Mouse (Mus musculus): ENCODE data around the gene Grk2. TPM values are rescaled to one million over a fixed set of nuclear protein-coding genes. Genes with fewer than 3 reads are reported as not detected.

Grk2 gene
- polyA plus RNA-seq, 1 experiment from 2014 or later: 26.8 TPM

DNA sequence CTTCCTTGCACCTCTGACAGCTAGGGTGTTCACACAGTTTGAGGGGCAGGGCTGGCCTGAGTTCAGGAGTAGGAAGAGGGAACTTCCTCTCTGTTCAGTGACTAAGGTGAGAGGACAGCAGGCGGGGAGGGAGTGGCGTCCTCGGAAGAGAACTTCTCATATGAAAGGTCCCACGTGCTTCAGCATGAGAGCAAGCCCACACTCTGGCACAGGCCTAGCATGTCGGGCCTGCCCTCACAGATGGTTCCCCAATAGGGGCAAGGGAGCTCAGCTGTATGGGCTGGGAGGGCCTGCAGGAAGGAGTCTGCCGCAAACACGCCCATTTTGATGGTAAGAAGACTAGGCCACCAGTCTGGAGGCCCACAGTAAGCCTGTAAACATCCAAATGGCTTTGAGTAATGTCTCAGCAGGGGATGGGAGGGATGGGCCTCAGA is 5.7 kb downstream of the Grk2 start:
- Histone ChIP-seq H3K9me3 (replicated peaks; ENCODE audit: control insufficient read depth, low read length, poor library complexity, severe bottlenecking) (no peaks in the 10 kb centered on the region), H3K4me3 (ENCODE audit: low read depth, low read length) (no peak overlapping the region), H3K4me2 (ENCODE audit: low read length) (no peak overlapping the region), H3K4me1 (ENCODE audit: control insufficient read depth, insufficient read depth, low read length) (peaks cover 49% of the 10 kb centered on the region), H3K36me3 (ENCODE audit: control insufficient read depth, insufficient read depth, low read length) (no peaks in the 10 kb centered on the region), H3K27me3 (ENCODE audit: control insufficient read depth, insufficient read depth, low read depth, low read length) (no peaks in the 10 kb centered on the region), H3K9ac (ENCODE audit: low read depth, low read length) (0 out of 2 replicates have a peak overlapping the region, but pooled peaks have one; percentile 20), H3K27ac (ENCODE audit: low read length) (no peak overlapping the region)
- WGBS: 43% methylated on average over 7 of the region's 7 CpGs
- ATAC-seq: no peak

DNA sequence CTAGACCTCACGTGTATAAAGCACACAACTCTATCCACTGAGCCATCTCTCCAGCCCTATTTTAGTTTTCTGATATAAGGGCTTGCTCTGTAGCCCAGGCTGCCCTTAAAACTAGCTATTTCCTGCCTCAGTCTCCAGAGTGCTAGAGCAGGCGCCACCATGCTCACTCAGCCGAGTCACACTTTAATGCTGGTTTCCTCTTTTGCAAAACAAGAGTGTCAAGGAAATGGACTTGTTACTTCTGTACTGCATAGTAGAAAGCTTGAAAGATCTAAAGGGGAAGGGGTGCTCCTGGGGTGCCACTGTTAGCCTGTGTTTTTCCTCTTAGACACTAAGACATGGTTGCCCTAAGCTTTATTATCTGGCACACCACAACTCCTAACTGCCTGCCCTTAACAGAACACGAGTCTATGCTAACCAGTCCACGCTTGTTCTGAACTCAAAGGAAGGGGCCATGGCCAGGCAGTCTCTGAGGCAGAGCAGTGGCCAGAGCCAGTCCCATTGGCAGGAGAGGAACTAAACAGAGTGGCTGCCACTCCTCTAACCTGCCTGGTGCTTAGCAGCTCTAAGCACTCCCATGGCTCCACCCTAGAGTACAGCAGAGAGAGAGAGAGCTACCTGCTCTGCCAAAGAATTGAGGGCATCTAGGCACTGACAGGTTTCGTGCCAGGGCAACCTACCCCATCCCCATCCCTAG is 6.3 kb downstream of the Grk2 start:
- H3K27me3 ChIP-seq (ENCODE audit: control insufficient read depth, insufficient read depth, low read depth, low read length): no peaks in the 10 kb centered on the region
- H3K36me3 ChIP-seq (ENCODE audit: control insufficient read depth, insufficient read depth, low read length): no peaks in the 10 kb centered on the region
- H3K9me3 ChIP-seq (replicated peaks; ENCODE audit: control insufficient read depth, low read length, poor library complexity, severe bottlenecking): no peaks in the 10 kb centered on the region
- H3K4me3 ChIP-seq (ENCODE audit: low read depth, low read length): no peak overlapping the region
- no peak overlapping the region for H3K9ac ChIP-seq (ENCODE audit: low read depth, low read length)
- H3K27ac ChIP-seq (ENCODE audit: low read length): no peak overlapping the region
- 85% methylated on average over 6 of the region's 6 CpGs for WGBS
- no peak for ATAC-seq
- peaks cover 43% of the 10 kb centered on the region for H3K4me1 ChIP-seq (ENCODE audit: control insufficient read depth, insufficient read depth, low read length)
- H3K4me2 ChIP-seq (ENCODE audit: low read length): no peak overlapping the region

DNA sequence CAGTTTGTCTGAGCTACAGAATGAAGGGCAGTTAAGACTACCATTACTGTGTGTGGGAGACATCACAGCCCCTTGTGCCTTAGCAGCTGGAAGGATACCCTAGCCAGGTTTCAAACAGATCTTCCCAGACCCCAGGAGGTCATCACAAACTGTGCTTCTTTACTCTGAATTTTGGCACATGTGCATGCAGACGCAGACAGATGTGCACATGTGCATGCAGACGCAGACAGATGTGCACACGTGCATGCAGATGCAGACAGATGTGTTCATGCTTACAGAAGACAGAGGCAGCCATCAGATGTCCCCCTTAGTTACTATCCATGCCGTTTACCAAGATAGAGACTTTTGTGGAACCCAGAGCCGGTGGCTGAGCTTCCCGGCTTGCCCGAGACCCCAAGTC is 6.9 kb downstream of the Grk2 start:
- no peak for ATAC-seq
- WGBS: 91% methylated on average over 7 of the region's 7 CpGs
- Histone ChIP-seq H3K9ac (ENCODE audit: low read depth, low read length) (no peak overlapping the region), H3K4me1 (ENCODE audit: control insufficient read depth, insufficient read depth, low read length) (peaks cover 37% of the 10 kb centered on the region), H3K27me3 (ENCODE audit: control insufficient read depth, insufficient read depth, low read depth, low read length) (no peaks in the 10 kb centered on the region), H3K4me3 (ENCODE audit: low read depth, low read length) (no peak overlapping the region), H3K9me3 (replicated peaks; ENCODE audit: control insufficient read depth, low read length, poor library complexity, severe bottlenecking) (no peaks in the 10 kb centered on the region), H3K36me3 (ENCODE audit: control insufficient read depth, insufficient read depth, low read length) (no peaks in the 10 kb centered on the region), H3K4me2 (ENCODE audit: low read length) (no peak overlapping the region), H3K27ac (ENCODE audit: low read length) (no peak overlapping the region)

DNA sequence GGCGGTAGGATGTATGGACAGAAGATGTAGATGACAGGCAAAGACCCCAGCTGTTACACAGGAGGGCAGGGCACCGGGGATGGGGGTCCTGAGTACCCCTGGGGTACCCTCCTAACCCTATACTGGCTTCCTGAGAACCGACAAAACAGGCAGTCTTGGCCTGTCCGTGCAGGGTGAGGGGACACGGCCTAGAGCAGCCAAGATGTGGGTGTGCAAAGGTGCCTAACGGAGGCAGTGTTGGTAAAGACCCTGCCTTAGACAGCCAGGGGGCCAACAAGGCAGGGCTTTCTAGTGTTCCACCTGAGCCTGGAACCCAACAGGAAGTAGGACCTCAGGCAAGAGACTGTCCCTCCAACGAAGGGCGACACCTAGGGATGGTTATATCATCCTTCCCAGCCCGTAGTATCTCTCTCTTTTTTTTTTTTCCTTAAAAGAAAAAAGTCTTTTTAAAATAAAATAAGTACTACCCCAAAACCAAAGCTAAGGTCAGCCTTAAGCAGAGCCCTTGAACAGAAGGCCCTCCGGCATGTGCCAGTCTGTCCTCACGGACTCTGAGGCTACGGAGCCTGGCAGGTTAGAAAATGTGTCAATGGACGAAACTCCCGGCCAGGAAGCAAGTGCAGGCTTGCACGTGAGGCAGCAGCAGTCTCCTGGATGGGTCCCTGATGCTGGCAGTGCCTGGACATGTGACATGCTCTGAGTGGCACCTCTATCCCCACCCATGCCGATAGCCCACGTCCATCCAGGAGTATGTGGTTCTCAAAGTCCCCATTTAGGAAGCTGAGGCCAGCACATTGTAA is 7.5 kb downstream of the Grk2 start:
- no peak for ATAC-seq
- Histone ChIP-seq H3K4me3 (ENCODE audit: low read depth, low read length) (no peak overlapping the region), H3K4me1 (ENCODE audit: control insufficient read depth, insufficient read depth, low read length) (peaks cover 31% of the 10 kb centered on the region), H3K36me3 (ENCODE audit: control insufficient read depth, insufficient read depth, low read length) (no peaks in the 10 kb centered on the region), H3K4me2 (ENCODE audit: low read length) (no peak overlapping the region), H3K27ac (ENCODE audit: low read length) (no peak overlapping the region), H3K9me3 (replicated peaks; ENCODE audit: control insufficient read depth, low read length, poor library complexity, severe bottlenecking) (no peaks in the 10 kb centered on the region), H3K9ac (ENCODE audit: low read depth, low read length) (no peak overlapping the region), H3K27me3 (ENCODE audit: control insufficient read depth, insufficient read depth, low read depth, low read length) (no peaks in the 10 kb centered on the region)
- WGBS: 94% methylated on average over 17 of the region's 17 CpGs

DNA sequence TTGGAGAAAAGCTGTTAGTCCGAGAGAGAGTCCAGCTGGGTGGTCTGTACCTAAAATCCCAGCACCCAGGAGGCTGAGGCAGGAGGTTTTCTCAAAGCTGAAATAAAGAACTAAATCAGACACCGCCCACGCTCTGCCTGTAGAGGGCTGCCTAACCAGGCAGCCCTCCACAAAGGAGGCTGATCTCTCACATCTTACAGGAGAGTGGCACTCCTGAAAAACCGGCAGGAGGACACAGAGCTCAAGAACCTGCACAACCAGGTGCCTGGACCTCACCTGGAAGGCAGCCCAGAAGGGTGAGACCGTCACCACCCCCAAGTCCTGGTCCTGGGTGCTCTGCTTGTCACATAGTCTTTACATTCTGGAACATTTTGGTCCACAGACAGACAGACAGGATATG is 8.2 kb downstream of the Grk2 start:
- 92% methylated on average over 5 of the region's 5 CpGs for WGBS
- no peak overlapping the region for H3K4me2 ChIP-seq (ENCODE audit: low read length)
- H3K4me1 ChIP-seq (ENCODE audit: control insufficient read depth, insufficient read depth, low read length): peaks cover 24% of the 10 kb centered on the region
- no peaks in the 10 kb centered on the region for H3K27me3 ChIP-seq (ENCODE audit: control insufficient read depth, insufficient read depth, low read depth, low read length)
- no peaks in the 10 kb centered on the region for H3K9me3 ChIP-seq (replicated peaks; ENCODE audit: control insufficient read depth, low read length, poor library complexity, severe bottlenecking)
- H3K4me3 ChIP-seq (ENCODE audit: low read depth, low read length): no peak overlapping the region
- no peak for ATAC-seq
- no peaks in the 10 kb centered on the region for H3K36me3 ChIP-seq (ENCODE audit: control insufficient read depth, insufficient read depth, low read length)
- H3K27ac ChIP-seq (ENCODE audit: low read length): no peak overlapping the region
- no peak overlapping the region for H3K9ac ChIP-seq (ENCODE audit: low read depth, low read length)

GRCm38 (mm10) chr19:4296611-4297010 is 9.4 kb downstream of the Grk2 start:
- no peak overlapping the region for H3K27ac ChIP-seq (ENCODE audit: low read length)
- H3K9me3 ChIP-seq (replicated peaks; ENCODE audit: control insufficient read depth, low read length, poor library complexity, severe bottlenecking): no peaks in the 10 kb centered on the region
- no peaks in the 10 kb centered on the region for H3K27me3 ChIP-seq (ENCODE audit: control insufficient read depth, insufficient read depth, low read depth, low read length)
- WGBS: 91% methylated on average over 2 of the region's 2 CpGs
- ATAC-seq: no peak
- H3K9ac ChIP-seq (ENCODE audit: low read depth, low read length): no peak overlapping the region
- H3K4me2 ChIP-seq (ENCODE audit: low read length): no peak overlapping the region
- peaks cover 12% of the 10 kb centered on the region for H3K36me3 ChIP-seq (ENCODE audit: control insufficient read depth, insufficient read depth, low read length)
- peaks cover 12% of the 10 kb centered on the region; the same call in 1 of the 2 replicates for H3K4me1 ChIP-seq (ENCODE audit: control insufficient read depth, insufficient read depth, low read length)
- H3K4me3 ChIP-seq (ENCODE audit: low read depth, low read length): no peak overlapping the region

- 95% methylated on average over 4 of the region's 4 CpGs for WGBS
- Histone ChIP-seq H3K4me2 (ENCODE audit: low read length) (no peak overlapping the region), H3K36me3 (ENCODE audit: control insufficient read depth, insufficient read depth, low read length) (peaks cover 23% of the 10 kb centered on the region), H3K27me3 (ENCODE audit: control insufficient read depth, insufficient read depth, low read depth, low read length) (no peaks in the 10 kb centered on the region), H3K27ac (ENCODE audit: low read length) (no peak overlapping the region), H3K4me1 (ENCODE audit: control insufficient read depth, insufficient read depth, low read length) (peaks cover 1% of the 10 kb centered on the region; the same call in 1 of the 2 replicates), H3K9me3 (replicated peaks; ENCODE audit: control insufficient read depth, low read length, poor library complexity, severe bottlenecking) (no peaks in the 10 kb centered on the region), H3K4me3 (ENCODE audit: low read depth, low read length) (no peak overlapping the region), H3K9ac (ENCODE audit: low read depth, low read length) (no peak overlapping the region)
- ATAC-seq: no peak
These were observed 10.6 kb downstream of the Grk2 start for GRCm38 (mm10) chr19:4295391-4295790.

GRCm38 (mm10) chr19:4294381-4295097 is 11.5 kb downstream of the Grk2 start:
- WGBS: 76% methylated on average over 14 of the region's 14 CpGs
- H3K9me3 ChIP-seq (replicated peaks; ENCODE audit: control insufficient read depth, low read length, poor library complexity, severe bottlenecking): no peaks in the 10 kb centered on the region
- no peaks in the 10 kb centered on the region for H3K27me3 ChIP-seq (ENCODE audit: control insufficient read depth, insufficient read depth, low read depth, low read length)
- no peak overlapping the region for H3K4me2 ChIP-seq (ENCODE audit: low read length)
- ATAC-seq: no peak
- H3K36me3 ChIP-seq (ENCODE audit: control insufficient read depth, insufficient read depth, low read length): peaks cover 31% of the 10 kb centered on the region
- no peak overlapping the region for H3K9ac ChIP-seq (ENCODE audit: low read depth, low read length)
- no peak overlapping the region for H3K27ac ChIP-seq (ENCODE audit: low read length)
- no peaks in the 10 kb centered on the region for H3K4me1 ChIP-seq (ENCODE audit: control insufficient read depth, insufficient read depth, low read length)
- no peak overlapping the region for H3K4me3 ChIP-seq (ENCODE audit: low read depth, low read length)

DNA sequence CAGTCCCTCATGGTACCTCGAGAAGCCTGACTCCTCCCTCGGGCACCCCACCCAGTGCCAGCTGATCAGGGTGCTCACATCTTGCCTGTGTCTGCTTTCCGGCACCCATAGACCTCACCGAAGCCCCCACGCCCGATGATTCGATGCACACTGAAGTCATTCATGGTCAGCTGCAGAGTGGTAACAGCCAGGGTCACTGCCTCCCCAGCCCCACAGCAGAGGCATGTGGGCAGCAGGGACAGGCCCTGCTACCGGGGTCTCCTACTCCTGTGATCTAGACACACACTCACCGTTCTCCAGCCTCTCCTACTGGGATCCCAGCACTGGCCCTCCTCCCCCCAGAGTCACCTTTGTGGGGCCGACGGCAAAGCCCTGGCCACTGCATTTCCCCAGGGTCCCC is 14.9 kb downstream of the Grk2 start:
- H3K9me3 ChIP-seq (replicated peaks; ENCODE audit: control insufficient read depth, low read length, poor library complexity, severe bottlenecking): no peaks in the 10 kb centered on the region
- H3K4me1 ChIP-seq (ENCODE audit: control insufficient read depth, insufficient read depth, low read length): no peaks in the 10 kb centered on the region
- H3K27ac ChIP-seq (ENCODE audit: low read length): no peak overlapping the region
- no peak overlapping the region for H3K9ac ChIP-seq (ENCODE audit: low read depth, low read length)
- peaks cover 60% of the 10 kb centered on the region for H3K36me3 ChIP-seq (ENCODE audit: control insufficient read depth, insufficient read depth, low read length)
- ATAC-seq: no peak
- no peak overlapping the region for H3K4me2 ChIP-seq (ENCODE audit: low read length)
- WGBS: 86% methylated on average over 11 of the region's 11 CpGs
- no peaks in the 10 kb centered on the region for H3K27me3 ChIP-seq (ENCODE audit: control insufficient read depth, insufficient read depth, low read depth, low read length)
- H3K4me3 ChIP-seq (ENCODE audit: low read depth, low read length): no peak overlapping the region
